Mouse (Mus musculus): ENCODE data around the gene Agpat1. TPM values are rescaled to one million over a fixed set of nuclear protein-coding genes. Genes with fewer than 3 reads are reported as not detected.
A peak's percentile ranks its signal among the peaks of the same experiment; 100 is the strongest.

Agpat1 gene
- polyA plus RNA-seq (2015; fragmentation: Nextera tagmentation; extraction: Ambion mirVana), result 35.7 and 40.0 TPM in 2 replicates

DNA sequence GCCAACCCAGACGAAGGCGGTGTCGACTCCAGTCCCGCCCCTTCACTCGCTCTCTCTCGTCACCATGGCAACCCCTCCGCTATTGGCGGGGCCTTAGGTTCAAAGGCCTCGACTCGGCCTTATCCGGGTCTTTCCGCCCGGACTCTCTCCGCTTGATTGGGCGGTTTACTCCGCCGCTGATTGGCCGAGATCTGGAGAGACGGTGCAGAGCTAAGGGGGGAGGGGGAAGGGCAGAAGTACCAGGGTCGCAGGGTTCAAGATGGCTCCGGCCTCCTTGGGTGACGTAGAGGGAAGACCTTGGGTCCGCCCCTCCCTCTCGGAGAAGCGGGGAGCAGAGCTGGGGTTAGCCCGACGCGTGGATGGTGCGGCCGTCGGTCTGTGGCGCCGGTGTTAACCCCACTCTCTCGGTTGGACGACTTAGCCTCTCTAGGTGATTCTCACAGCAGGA is at the start of gene Agpat1:
Agpat1 (plus strand) TSS at position 202 of the 448 bp plus-strand sequence.
- Histone ChIP-seq H3K27me3 (replicated peaks; ENCODE audit: insufficient read depth, low read length) (no peaks in the 10 kb centered on the region), H3K4me3 (ENCODE audit: low read depth, low read length) (peak within 1 kb of the TSS; percentile 81), H3K9me3 (ENCODE audit: low read length) (no peaks in the 10 kb centered on the region), H3K27ac (ENCODE audit: low read length) (peak within 1 kb of the TSS; percentile 96), H3K9ac (replicated peaks; ENCODE audit: low read depth) (peak within 1 kb of the TSS; percentile 46), H3K4me1 (ENCODE audit: insufficient read depth, low read depth, low read length) (peaks cover 21% of the 10 kb centered on the region), H3K4me2 (replicated peaks; ENCODE audit: low read depth, low read length) (peak within 1 kb of the TSS; percentile 96), H3K36me3 (ENCODE audit: insufficient read depth, low read length) (no peaks in the 10 kb centered on the region)
- ATAC-seq (peak; percentile 85), DNase-seq (ENCODE audit: low spot score) (peak; percentile 100)
- TF ChIP-seq EP300 (IDR thresholded peaks at IDR 0.05) (no peak), CTCF (IDR thresholded peaks at IDR 0.05) (no peak)
- WGBS, result under 1% methylated on average over 34 of the region's 35 CpGs

DNA sequence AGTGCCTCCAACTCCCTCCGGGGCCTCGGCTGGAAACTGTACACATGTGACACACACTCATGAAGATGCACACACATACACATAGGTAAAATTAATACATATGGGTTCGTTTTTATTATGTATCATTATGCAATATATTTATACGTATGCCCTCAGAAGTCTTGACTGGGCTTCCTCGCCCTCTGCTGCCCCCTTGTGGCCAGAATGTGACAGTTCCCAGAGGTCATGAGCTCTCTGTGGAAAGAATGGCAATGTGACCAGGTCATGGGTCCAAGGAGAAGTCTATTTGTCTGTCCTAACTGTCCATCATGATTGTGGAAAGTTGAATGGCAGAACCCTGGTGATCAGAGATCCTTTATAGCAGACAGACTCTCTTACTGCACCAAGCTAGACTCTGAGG is 48.6 kb upstream of the Agpat1 start:
- Histone ChIP-seq H3K36me3 (ENCODE audit: insufficient read depth, low read length) (no peaks in the 10 kb centered on the region), H3K27me3 (replicated peaks; ENCODE audit: insufficient read depth, low read length) (no peaks in the 10 kb centered on the region), H3K9ac (replicated peaks; ENCODE audit: low read depth) (no peak overlapping the region), H3K4me3 (ENCODE audit: low read depth, low read length) (no peak overlapping the region), H3K9me3 (ENCODE audit: low read length) (no peaks in the 10 kb centered on the region), H3K27ac (ENCODE audit: low read length) (no peak overlapping the region), H3K4me2 (replicated peaks; ENCODE audit: low read depth, low read length) (no peak overlapping the region), H3K4me1 (ENCODE audit: insufficient read depth, low read depth, low read length) (no peaks in the 10 kb centered on the region)
- no peak for TF ChIP-seq EP300 (IDR thresholded peaks at IDR 0.05)
- peak; percentile 97 for TF ChIP-seq CTCF (IDR thresholded peaks at IDR 0.05)
- DNase-seq (ENCODE audit: low spot score) (peak; percentile 79), ATAC-seq (peak; percentile 67)
- WGBS, result 27% methylated on average over 5 of the region's 5 CpGs

DNA sequence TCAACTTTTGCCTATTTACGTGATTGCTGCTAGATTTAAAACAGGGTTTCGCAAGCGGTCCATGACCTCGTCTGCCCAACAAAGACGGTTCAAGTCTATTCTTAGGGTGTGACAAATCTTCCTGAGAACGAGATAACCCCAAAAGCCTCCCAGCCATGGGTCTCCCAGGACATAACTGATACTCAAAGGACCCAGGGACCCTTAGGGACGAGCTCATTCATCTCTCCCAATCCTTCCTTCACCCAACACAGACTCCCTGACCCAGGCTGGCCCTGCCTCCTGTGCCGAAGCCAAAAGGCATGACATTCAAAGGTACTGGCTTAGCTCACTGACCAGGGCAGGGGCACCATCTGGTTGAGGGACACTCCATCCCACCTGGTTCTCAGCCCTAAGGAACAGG is 47.7 kb upstream of the Agpat1 start:
- H3K9me3 ChIP-seq (ENCODE audit: low read length), result no peaks in the 10 kb centered on the region
- H3K9ac ChIP-seq (replicated peaks; ENCODE audit: low read depth), result no peak overlapping the region
- 71% methylated on average over 8 of the region's 8 CpGs for WGBS
- DNase-seq (ENCODE audit: low spot score) (no peak), ATAC-seq (no peak)
- no peak overlapping the region for H3K4me2 ChIP-seq (replicated peaks; ENCODE audit: low read depth, low read length)
- H3K36me3 ChIP-seq (ENCODE audit: insufficient read depth, low read length), result no peaks in the 10 kb centered on the region
- no peaks in the 10 kb centered on the region for H3K27me3 ChIP-seq (replicated peaks; ENCODE audit: insufficient read depth, low read length)
- no peak overlapping the region for H3K27ac ChIP-seq (ENCODE audit: low read length)
- no peak overlapping the region for H3K4me3 ChIP-seq (ENCODE audit: low read depth, low read length)
- H3K4me1 ChIP-seq (ENCODE audit: insufficient read depth, low read depth, low read length), result no peaks in the 10 kb centered on the region
- no peak for TF ChIP-seq CTCF (IDR thresholded peaks at IDR 0.05)
- TF ChIP-seq EP300 (IDR thresholded peaks at IDR 0.05), result no peak

DNA sequence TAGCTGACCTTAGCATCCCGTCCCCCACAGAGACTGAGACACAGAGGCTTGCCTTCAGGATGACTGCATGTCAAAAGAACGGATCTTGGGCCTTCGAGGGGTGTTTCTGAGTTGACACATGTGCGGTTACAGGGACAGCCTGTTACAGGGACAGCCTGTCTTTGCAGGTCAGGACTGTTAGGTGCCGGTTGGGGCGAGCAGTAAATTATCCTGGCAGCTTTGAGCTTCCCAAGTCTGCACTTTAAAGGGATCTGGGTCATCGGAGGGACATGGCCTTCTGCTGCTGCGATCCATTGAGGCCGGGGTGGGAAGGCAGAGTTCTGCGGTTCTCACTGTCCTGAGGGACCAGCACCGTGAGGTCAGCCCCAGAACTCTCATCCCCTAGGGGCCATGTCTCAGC is 46.7 kb upstream of the Agpat1 start:
- H3K36me3 ChIP-seq (ENCODE audit: insufficient read depth, low read length), result no peaks in the 10 kb centered on the region
- TF ChIP-seq EP300 (IDR thresholded peaks at IDR 0.05) (no peak), CTCF (IDR thresholded peaks at IDR 0.05) (no peak)
- H3K27me3 ChIP-seq (replicated peaks; ENCODE audit: insufficient read depth, low read length), result no peaks in the 10 kb centered on the region
- no peaks in the 10 kb centered on the region for H3K4me1 ChIP-seq (ENCODE audit: insufficient read depth, low read depth, low read length)
- DNase-seq (ENCODE audit: low spot score), result no peak
- no peaks in the 10 kb centered on the region for H3K9me3 ChIP-seq (ENCODE audit: low read length)
- H3K4me2 ChIP-seq (replicated peaks; ENCODE audit: low read depth, low read length), result no peak overlapping the region
- H3K9ac ChIP-seq (replicated peaks; ENCODE audit: low read depth), result no peak overlapping the region
- 58% methylated on average over 11 of the region's 11 CpGs for WGBS
- no peak overlapping the region for H3K4me3 ChIP-seq (ENCODE audit: low read depth, low read length)
- peak overlapping the region; percentile 54 for H3K27ac ChIP-seq (ENCODE audit: low read length)
- ATAC-seq, result no peak

DNA sequence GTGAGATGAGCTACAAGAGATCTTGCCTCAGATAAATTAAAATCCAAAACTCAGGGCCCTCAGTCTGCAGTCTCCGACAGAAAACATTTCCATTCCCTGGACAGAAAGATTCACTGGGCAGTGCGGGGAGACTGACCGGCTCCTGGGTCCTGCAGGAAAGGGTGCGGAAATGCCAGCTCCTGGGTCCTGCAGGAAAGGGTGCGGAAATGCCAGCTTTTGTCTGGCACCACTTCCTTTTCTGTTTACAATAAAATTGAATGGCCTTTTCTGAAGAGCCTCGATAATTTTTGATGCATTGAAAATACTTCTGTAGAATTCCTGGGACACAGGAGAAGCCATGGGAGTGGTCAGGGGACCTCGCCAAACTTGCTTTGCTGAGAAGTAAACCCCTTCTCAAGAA is 44.9 kb upstream of the Agpat1 start:
- ATAC-seq (0 out of 2 replicates have a peak, but pooled peaks have one; percentile 17), DNase-seq (ENCODE audit: low spot score) (peak; percentile 24)
- Histone ChIP-seq H3K4me3 (ENCODE audit: low read depth, low read length) (no peak overlapping the region), H3K9me3 (ENCODE audit: low read length) (no peaks in the 10 kb centered on the region), H3K27me3 (replicated peaks; ENCODE audit: insufficient read depth, low read length) (no peaks in the 10 kb centered on the region), H3K4me2 (replicated peaks; ENCODE audit: low read depth, low read length) (no peak overlapping the region), H3K9ac (replicated peaks; ENCODE audit: low read depth) (no peak overlapping the region), H3K27ac (ENCODE audit: low read length) (peak overlapping the region; percentile 22), H3K36me3 (ENCODE audit: insufficient read depth, low read length) (no peaks in the 10 kb centered on the region), H3K4me1 (ENCODE audit: insufficient read depth, low read depth, low read length) (no peaks in the 10 kb centered on the region)
- TF ChIP-seq CTCF (IDR thresholded peaks at IDR 0.05) (no peak), EP300 (IDR thresholded peaks at IDR 0.05) (peak; percentile 79)
- WGBS, result 48% methylated on average over 7 of the region's 7 CpGs

DNA sequence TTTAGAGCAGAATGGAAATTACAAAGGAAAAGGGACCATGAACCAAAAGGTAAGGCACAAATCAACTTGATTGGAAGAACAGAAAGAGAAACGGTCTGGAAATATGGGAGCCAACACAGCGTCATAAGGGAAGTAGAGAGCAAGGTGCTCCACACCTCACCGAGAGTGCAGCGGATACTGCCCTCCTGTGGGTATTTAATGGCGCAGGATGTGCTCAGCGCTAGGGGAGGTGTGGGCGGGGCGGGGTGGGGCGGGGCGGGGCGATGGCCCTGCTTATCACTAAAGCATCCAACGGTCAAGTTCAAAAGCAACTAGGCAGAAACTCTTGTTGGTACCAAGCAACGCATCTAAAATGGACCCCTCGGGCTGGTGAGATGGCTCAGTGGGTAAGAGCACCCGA is 44.2 kb upstream of the Agpat1 start:
- H3K36me3 ChIP-seq (ENCODE audit: insufficient read depth, low read length), result no peaks in the 10 kb centered on the region
- H3K4me1 ChIP-seq (ENCODE audit: insufficient read depth, low read depth, low read length), result no peaks in the 10 kb centered on the region
- no peak for DNase-seq (ENCODE audit: low spot score)
- ATAC-seq, result no peak
- no peak overlapping the region for H3K4me3 ChIP-seq (ENCODE audit: low read depth, low read length)
- TF ChIP-seq EP300 (IDR thresholded peaks at IDR 0.05) (no peak), CTCF (IDR thresholded peaks at IDR 0.05) (peak; percentile 45)
- H3K9me3 ChIP-seq (ENCODE audit: low read length), result no peaks in the 10 kb centered on the region
- H3K27me3 ChIP-seq (replicated peaks; ENCODE audit: insufficient read depth, low read length), result no peaks in the 10 kb centered on the region
- H3K9ac ChIP-seq (replicated peaks; ENCODE audit: low read depth), result no peak overlapping the region
- H3K27ac ChIP-seq (ENCODE audit: low read length), result peak overlapping the region; percentile 22; the same call in 1 of the 2 replicates
- WGBS, result 28% methylated on average over 15 of the region's 15 CpGs
- no peak overlapping the region for H3K4me2 ChIP-seq (replicated peaks; ENCODE audit: low read depth, low read length)

DNA sequence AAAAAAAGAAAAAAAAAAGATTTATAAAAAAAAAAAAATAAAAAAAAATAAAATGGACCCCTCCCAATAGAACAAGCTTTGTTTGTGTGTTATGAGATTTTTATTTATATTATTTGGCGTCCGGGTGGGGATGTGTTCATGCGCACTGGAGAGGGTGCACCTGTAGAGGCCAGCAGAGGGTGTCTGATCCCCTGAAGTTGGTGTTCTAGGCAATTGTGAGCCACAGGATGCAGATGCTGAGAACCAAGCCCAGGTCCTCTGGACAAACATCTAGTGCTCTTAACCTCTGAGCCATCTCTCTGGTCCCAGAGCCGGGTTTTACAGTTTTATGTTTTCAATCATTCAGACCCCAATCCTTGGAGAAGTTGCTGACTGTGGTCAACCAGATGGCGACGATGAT is 43.6 kb upstream of the Agpat1 start:
- Histone ChIP-seq H3K27ac (ENCODE audit: low read length) (peak overlapping the region; percentile 54), H3K4me3 (ENCODE audit: low read depth, low read length) (no peak overlapping the region), H3K27me3 (replicated peaks; ENCODE audit: insufficient read depth, low read length) (no peaks in the 10 kb centered on the region), H3K9ac (replicated peaks; ENCODE audit: low read depth) (no peak overlapping the region), H3K4me1 (ENCODE audit: insufficient read depth, low read depth, low read length) (no peaks in the 10 kb centered on the region), H3K36me3 (ENCODE audit: insufficient read depth, low read length) (no peaks in the 10 kb centered on the region), H3K4me2 (replicated peaks; ENCODE audit: low read depth, low read length) (no peak overlapping the region), H3K9me3 (ENCODE audit: low read length) (no peaks in the 10 kb centered on the region)
- no peak for DNase-seq (ENCODE audit: low spot score)
- no peak for ATAC-seq
- TF ChIP-seq CTCF (IDR thresholded peaks at IDR 0.05) (peak; percentile 10; the same call in 1 of the 2 replicates), EP300 (IDR thresholded peaks at IDR 0.05) (no peak)
- WGBS, result 91% methylated on average over 6 of the region's 6 CpGs
